Mouse (Mus musculus) activated CD4-positive, CD25-positive, alpha-beta regulatory T cell, adult 4 months (primary cell): ENCODE data around the gene Cxcl13. TPM values are rescaled to one million over a fixed set of nuclear protein-coding genes. Genes with fewer than 3 reads are reported as not detected.

Source experiments
- ATAC-seq: one replicate; pipeline ENCODE4 v1.8.0; 2017
- polyA plus RNA-seq, 2 experiments: library from polyadenylated mRNA; unstranded; fragments of 100-300 nt; shearing (Covaris generic); gene quantifications; one replicate each; pipeline ENCODE4 v1.2.1; 2017

Gene Cxcl13
- polyA plus RNA-seq, 2 experiments from 2014 or later, result 0.45 TPM; not detected in 1

DNA sequence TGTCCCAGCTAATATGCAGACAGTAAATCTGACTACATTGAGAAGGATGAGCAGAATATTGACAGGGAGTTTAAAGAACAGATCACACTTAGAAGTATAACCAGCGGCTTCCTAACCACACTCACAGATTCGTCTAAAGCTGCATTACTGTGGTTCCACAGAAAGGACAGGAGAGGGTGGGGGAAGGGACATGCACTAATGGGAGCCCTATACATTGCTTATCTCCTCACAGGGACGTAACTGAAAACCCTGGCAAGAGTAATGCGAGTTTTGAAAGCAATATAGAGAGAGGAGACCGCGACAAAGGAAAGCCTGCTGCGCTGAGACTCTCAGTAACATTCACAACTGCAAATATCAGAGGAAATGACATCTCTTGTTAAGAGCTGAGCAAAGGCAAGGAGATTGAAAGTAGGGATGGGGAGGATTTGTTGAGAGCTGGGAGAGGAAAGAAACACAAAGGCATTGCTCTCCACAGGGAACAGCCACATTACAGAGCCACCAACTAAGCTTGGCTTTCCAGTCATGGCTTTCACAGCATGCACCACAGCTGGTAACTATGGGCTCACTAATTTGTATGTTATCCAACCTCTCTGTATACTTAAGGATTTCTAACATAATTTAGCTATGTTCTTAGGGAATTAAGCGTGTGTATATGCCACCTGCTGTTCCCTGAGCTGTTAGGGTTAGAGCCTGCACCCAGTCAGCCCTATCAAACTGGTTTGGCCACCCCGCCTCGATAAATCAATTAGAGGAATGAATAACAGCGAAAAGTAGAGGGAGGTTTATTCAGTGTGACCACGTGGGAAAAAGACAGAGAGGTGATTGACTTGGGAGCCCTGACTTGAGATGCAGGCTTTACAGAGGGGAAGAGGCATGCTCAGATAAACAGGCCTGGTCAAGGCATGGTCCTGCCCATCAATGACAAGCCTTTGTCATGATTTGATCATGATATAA is 34.9 kb downstream of the Cxcl13 start:
- no peak for ATAC-seq

- ATAC-seq, result no peak
Observed at GRCm38 (mm10) chr5:95997276-95997675, 40.5 kb downstream of the Cxcl13 start.

GRCm38 (mm10) chr5:96003348-96003747 is 46.6 kb downstream of the Cxcl13 start:
- ATAC-seq, result no peak

GRCm38 (mm10) chr5:96008274-96008842 is 51.6 kb downstream of the Cxcl13 start:
- no peak for ATAC-seq

DNA sequence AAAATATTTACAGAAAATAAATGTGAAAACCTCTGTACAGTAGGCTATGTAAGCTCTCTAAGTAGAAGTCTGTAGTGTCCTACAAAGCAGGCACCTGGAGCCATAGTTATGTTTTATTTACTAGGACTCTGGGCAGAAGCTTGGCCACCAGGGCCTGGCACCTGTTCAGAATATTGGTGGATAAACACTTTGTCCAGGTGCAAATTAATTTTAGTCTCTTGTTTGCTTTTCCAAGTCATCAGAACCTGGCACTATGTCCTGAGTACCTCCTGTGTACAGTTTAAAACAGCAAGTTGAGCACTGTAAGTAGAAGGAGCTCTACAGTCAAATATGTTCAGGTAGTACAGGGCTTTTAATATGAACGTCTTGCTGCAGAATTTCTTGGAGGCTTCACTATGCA is 52.3 kb downstream of the Cxcl13 start:
- no peak for ATAC-seq

Other genes with a start within 250 kb of the Cxcl13 start
- gene Gm7978, start 220.8 kb upstream of the Cxcl13 start, polyA plus RNA-seq, result not detected
- not detected for gene Gm7982, start 214.9 kb upstream of the Cxcl13 start, polyA plus RNA-seq
- not detected for gene E330014E10Rik, start 181.0 kb upstream of the Cxcl13 start, polyA plus RNA-seq
- gene Cnot6l, start 207.2 kb downstream of the Cxcl13 start, polyA plus RNA-seq, result 10 to 100 TPM; 77.2 to 84.4 TPM